Mouse (Mus musculus) midbrain, embryonic 12.5 days (tissue): ENCODE data around the gene Creld1. TPM values are rescaled to one million over a fixed set of nuclear protein-coding genes. Genes with fewer than 3 reads are reported as not detected.

Experiments used
- ATAC-seq: fragments of 200-750 bp; cut with Nextera tagmentation; 2 replicates; pipeline ENCODE4 v1.8.0; 2017; ENCODE audit warnings: low read depth, moderate TSS enrichment, moderate library complexity; ENCODE audit not compliant: low FRiP score
- H3K27ac ChIP-seq: fragments of 300-500 bp; sonication (generic); replicated peaks from 2 replicates; pipeline ENCODE4 v1.5.1; 2016; ENCODE audit warnings: mild to moderate bottlenecking
- H3K27me3 ChIP-seq: fragments of 300-500 bp; sonication (generic); 2 replicates; pipeline ENCODE4 v1.6.1; 2016; ENCODE audit warnings: mild to moderate bottlenecking
- H3K36me3 ChIP-seq: fragments of 300-500 bp; sonication (generic); 2 replicates; pipeline ENCODE4 v1.6.1; 2016
- H3K4me1 ChIP-seq: fragments of 300-500 bp; sonication (generic); 2 replicates; pipeline ENCODE4 v1.6.1; 2016
- H3K4me2 ChIP-seq: fragments of 300-500 bp; sonication (generic); replicated peaks from 2 replicates; pipeline ENCODE4 v1.6.1; 2016; ENCODE audit warnings: mild to moderate bottlenecking, moderate library complexity
- H3K4me3 ChIP-seq: fragments of 300-500 bp; sonication (generic); 2 replicates; pipeline ENCODE4 v1.5.1; 2016; ENCODE audit warnings: mild to moderate bottlenecking
- H3K9ac ChIP-seq: fragments of 300-500 bp; sonication (generic); replicated peaks from 2 replicates; pipeline ENCODE4 v1.6.1; 2016; ENCODE audit warnings: mild to moderate bottlenecking, moderate library complexity
- H3K9me3 ChIP-seq: fragments of 300-500 bp; sonication (generic); 2 replicates; pipeline ENCODE4 v1.6.1; 2016; ENCODE audit warnings: mild to moderate bottlenecking
- WGBS: fragments of 180-500 bp; shearing (Covaris S2); methylation state at CpG from one replicate; pipeline ENCODE4 v1.1.7; 2016; 5-methylcytosine and 5-hydroxymethylcytosine counted together
- polyA plus RNA-seq: library from polyadenylated mRNA; unstranded; fragments of >200 nt; fragmentation: Nextera tagmentation; extraction: Ambion mirVana; gene quantifications from 2 replicates; pipeline ENCODE4 v1.2.1, GENCODE M21; 2016

Creld1 gene
- polyA plus RNA-seq, 1 experiment from 2014 or later, result 44.0 TPM

GRCm38 (mm10) chr6:113494258-113494788, 11.2 kb downstream of the Creld1 start:
- H3K4me3 ChIP-seq, result peak overlapping the region; percentile 42
- H3K36me3 ChIP-seq, result peaks cover 34% of the 10 kb centered on the region
- no peaks in the 10 kb centered on the region for H3K9me3 ChIP-seq
- WGBS, result 2% methylated on average over 51 of the region's 54 CpGs
- H3K9ac ChIP-seq, result peak overlapping the region; percentile 29
- H3K4me1 ChIP-seq, result peaks cover 12% of the 10 kb centered on the region; the same call in 1 of the 2 replicates
- H3K27ac ChIP-seq, result 0 out of 2 replicates have a peak overlapping the region, but pooled peaks have one; percentile 36
- ATAC-seq, result peak; percentile 81
- peaks cover 18% of the 10 kb centered on the region for H3K27me3 ChIP-seq
- peak overlapping the region; percentile 56 for H3K4me2 ChIP-seq

DNA sequence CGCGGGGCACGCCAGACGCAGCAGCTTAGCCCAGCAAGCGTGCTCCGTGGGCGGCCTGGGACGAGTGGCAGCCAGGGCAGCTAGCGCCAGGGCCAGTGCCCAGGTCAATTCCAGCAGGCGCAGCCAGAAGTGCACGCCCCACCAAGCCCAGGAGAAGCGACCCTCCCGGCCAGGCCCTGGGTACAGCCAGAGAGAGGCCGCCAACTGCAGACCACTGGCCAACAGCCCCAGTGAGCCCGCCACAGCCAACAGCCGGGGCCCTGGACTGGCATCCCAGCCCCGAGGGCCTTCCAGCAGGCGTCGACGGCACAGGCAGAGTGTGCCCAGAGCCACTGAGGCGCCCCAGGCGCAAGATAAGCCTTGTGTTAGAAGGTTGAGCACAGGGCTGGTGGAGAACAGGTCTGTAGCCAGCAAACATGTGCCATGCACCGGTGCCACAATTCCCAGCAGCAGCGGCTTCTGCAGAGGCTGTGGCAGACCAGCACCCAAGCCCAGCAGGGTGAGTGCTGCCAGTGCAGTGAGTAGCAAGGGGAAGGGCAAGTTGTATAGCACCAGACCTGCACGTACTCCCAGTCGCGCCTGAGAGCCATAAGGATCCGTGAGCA, 12.1 kb downstream of the Creld1 start:
- Histone ChIP-seq H3K9ac (no peak overlapping the region; the same call in 1 of the 2 replicates), H3K4me3 (peak overlapping the region; percentile 42), H3K27me3 (peaks cover 23% of the 10 kb centered on the region), H3K4me2 (peak overlapping the region; percentile 56), H3K36me3 (peaks cover 25% of the 10 kb centered on the region), H3K9me3 (no peaks in the 10 kb centered on the region), H3K4me1 (peaks cover 12% of the 10 kb centered on the region; the same call in 1 of the 2 replicates), H3K27ac (no peak overlapping the region)
- 51% methylated on average over 28 of the region's 28 CpGs for WGBS
- no peak; the same call in 1 of the 2 replicates for ATAC-seq

- Histone ChIP-seq H3K36me3 (no peaks in the 10 kb centered on the region), H3K27me3 (peaks cover 38% of the 10 kb centered on the region), H3K4me3 (no peak overlapping the region), H3K9ac (no peak overlapping the region), H3K4me2 (no peak overlapping the region), H3K27ac (no peak overlapping the region), H3K9me3 (no peaks in the 10 kb centered on the region), H3K4me1 (peaks cover 23% of the 10 kb centered on the region)
- 82% methylated on average over 6 of the region's 6 CpGs for WGBS
- no peak for ATAC-seq
These were observed 16.2 kb downstream of the Creld1 start for GRCm38 (mm10) chr6:113499346-113499745.

DNA sequence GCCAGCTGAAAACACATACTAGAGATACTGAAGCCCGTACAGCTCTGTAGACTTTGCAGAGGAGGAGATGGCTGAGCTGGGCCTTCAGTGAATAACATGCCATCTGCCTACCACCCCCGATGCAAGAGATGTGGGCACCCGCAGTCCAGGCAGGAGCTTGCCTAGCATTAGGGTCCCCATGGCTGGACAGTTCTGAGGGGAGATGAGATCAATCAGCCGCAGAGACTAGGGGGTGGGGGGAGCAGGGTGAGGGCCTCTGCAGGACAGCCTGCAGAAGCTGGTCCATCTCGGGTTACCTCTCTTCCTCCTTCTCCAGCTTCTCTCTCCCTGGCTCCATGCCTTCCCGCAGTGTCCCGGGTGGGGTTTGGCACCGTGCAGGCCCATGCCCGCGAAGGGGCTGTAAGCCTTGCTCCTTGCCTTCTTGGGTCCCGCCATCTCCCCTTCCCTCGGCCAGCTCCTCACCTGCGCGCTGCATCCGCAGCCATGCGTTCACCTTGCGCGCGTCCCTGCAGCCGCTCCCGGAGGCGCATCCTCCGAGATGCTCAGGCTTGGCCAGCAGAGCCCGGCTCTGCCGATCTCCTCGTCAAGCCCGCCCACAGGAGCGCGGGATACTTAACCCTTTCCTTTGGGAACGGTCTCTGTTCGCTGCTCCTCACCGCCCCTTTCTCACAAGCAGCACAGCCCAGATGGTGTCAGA, 18.4 kb downstream of the Creld1 start, which contains the start of gene Prrt3:
Prrt3 (minus strand) TSS at position 544 of the 697 bp plus-strand sequence.
- 0 out of 2 replicates have a peak within 1 kb of the TSS, but pooled peaks have one; percentile 36 for H3K27ac ChIP-seq
- no peaks in the 10 kb centered on the region for H3K36me3 ChIP-seq
- no peaks in the 10 kb centered on the region for H3K9me3 ChIP-seq
- H3K9ac ChIP-seq, result peak within 1 kb of the TSS; percentile 60
- ATAC-seq, result peak; percentile 66
- H3K4me1 ChIP-seq, result peaks cover 12% of the 10 kb centered on the region
- peak within 1 kb of the TSS; percentile 55 for H3K4me3 ChIP-seq
- peak within 1 kb of the TSS; percentile 74 for H3K4me2 ChIP-seq
- H3K27me3 ChIP-seq, result peaks cover 26% of the 10 kb centered on the region
- WGBS, result 3% methylated on average over 32 of the region's 32 CpGs

DNA sequence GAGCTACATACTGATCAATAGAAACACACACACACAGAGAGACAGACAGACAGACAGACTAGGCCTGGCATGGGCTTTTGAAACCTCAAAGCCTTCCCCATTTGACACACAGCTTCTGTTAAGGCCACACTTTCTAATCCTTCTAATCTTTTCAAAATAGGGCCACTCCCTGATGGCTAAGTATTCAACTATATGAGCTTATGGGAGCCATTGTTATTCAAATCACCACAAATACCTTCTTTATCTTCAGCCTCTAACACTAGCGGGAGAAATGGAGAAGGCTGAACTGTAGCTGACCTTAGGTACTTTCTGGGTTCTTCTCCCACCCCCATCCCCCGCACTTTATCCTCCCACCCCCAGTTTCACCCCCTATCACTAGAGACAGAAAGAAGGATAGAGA, 19.7 kb downstream of the Creld1 start:
- H3K4me3 ChIP-seq, result no peak overlapping the region

GRCm38 (mm10) chr6:113505689-113506088, 22.6 kb downstream of the Creld1 start:
- H3K9ac ChIP-seq, result no peak overlapping the region
- H3K4me1 ChIP-seq, result peaks cover 17% of the 10 kb centered on the region
- no peaks in the 10 kb centered on the region for H3K36me3 ChIP-seq
- WGBS, result 81% methylated on average over 1 of the region's 1 CpGs
- H3K9me3 ChIP-seq, result no peaks in the 10 kb centered on the region
- H3K27ac ChIP-seq, result no peak overlapping the region
- no peak overlapping the region for H3K4me2 ChIP-seq
- H3K4me3 ChIP-seq, result no peak overlapping the region
- peaks cover 11% of the 10 kb centered on the region for H3K27me3 ChIP-seq
- no peak for ATAC-seq

More for the DNA sequence above, 19.7 kb downstream of the Creld1 start:
- no peak for ATAC-seq
- H3K36me3 ChIP-seq, result no peaks in the 10 kb centered on the region
- H3K27me3 ChIP-seq, result peaks cover 21% of the 10 kb centered on the region
- H3K4me1 ChIP-seq, result peaks cover 12% of the 10 kb centered on the region
- H3K9ac ChIP-seq, result no peak overlapping the region
- H3K4me2 ChIP-seq, result no peak overlapping the region
- H3K9me3 ChIP-seq, result no peaks in the 10 kb centered on the region
- 28% methylated on average over 2 of the region's 2 CpGs for WGBS
- no peak overlapping the region for H3K27ac ChIP-seq

- no peak overlapping the region for H3K27ac ChIP-seq
- ATAC-seq, result no peak
These were observed 24.0 kb downstream of the Creld1 start for GRCm38 (mm10) chr6:113507130-113507529.

DNA sequence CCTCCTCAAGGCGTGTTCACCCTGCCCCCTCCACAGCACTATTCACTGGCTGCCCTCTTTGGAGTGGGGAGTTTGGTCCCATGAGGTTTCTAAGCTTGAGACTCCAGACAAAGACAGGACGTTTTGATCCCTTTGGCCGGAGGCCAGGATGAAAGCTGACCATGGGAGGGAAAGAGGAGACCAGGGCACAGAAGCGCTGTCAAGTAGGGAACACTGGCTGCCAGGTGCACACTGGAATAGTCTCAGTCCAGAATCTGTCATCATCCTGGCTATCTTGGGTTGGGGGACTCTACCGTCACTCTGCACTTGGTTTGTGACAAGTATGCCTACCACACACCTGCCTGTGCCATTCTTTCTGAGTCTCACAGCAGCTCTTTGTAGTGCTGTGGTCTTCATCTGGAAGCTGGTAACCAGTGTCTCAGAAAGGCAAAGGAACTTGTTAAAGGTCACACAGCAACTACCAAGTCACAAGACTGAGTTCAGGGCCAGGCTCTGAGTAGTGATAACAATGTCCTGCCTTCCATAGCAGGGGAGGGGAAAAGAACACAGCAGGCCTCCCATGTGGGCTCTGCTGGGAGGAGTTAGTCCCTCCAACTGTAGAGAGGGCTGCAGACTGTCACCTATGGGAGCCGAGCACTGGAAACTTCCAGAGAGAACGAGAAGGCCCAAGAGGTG, 25.3 kb downstream of the Creld1 start:
- Histone ChIP-seq H3K4me2 (no peak overlapping the region), H3K36me3 (0 out of 2 replicates have a peak, but pooled peaks cover 4% of the 10 kb centered on the region), H3K27me3 (no peaks in the 10 kb centered on the region), H3K4me1 (peaks cover 5% of the 10 kb centered on the region; the same call in 1 of the 2 replicates), H3K9ac (no peak overlapping the region), H3K4me3 (no peak overlapping the region), H3K9me3 (no peaks in the 10 kb centered on the region), H3K27ac (no peak overlapping the region)
- 69% methylated on average over 7 of the region's 7 CpGs for WGBS
- no peak for ATAC-seq

More at GRCm38 (mm10) chr6:113507130-113507529, 24.0 kb downstream of the Creld1 start:
- Histone ChIP-seq H3K4me3 (no peak overlapping the region), H3K27me3 (no peaks in the 10 kb centered on the region), H3K4me1 (peaks cover 5% of the 10 kb centered on the region; the same call in 1 of the 2 replicates), H3K4me2 (no peak overlapping the region), H3K36me3 (no peaks in the 10 kb centered on the region), H3K9ac (no peak overlapping the region), H3K9me3 (no peaks in the 10 kb centered on the region)

GRCm38 (mm10) chr6:113508947-113509280, 25.8 kb downstream of the Creld1 start:
- Histone ChIP-seq H3K27me3 (no peaks in the 10 kb centered on the region), H3K36me3 (peaks cover 9% of the 10 kb centered on the region; the same call in 1 of the 2 replicates), H3K4me2 (no peak overlapping the region), H3K4me1 (peaks cover 5% of the 10 kb centered on the region; the same call in 1 of the 2 replicates), H3K9ac (no peak overlapping the region), H3K27ac (no peak overlapping the region), H3K4me3 (no peak overlapping the region), H3K9me3 (no peaks in the 10 kb centered on the region)
- WGBS, result 48% methylated on average over 5 of the region's 5 CpGs
- ATAC-seq, result no peak

GRCm38 (mm10) chr6:113513944-113514343, 30.8 kb downstream of the Creld1 start:
- WGBS, result 94% methylated on average over 6 of the region's 6 CpGs
- H3K9me3 ChIP-seq, result no peaks in the 10 kb centered on the region
- no peak for ATAC-seq
- H3K4me3 ChIP-seq, result no peak overlapping the region
- no peak overlapping the region for H3K27ac ChIP-seq
- H3K4me2 ChIP-seq, result no peak overlapping the region
- peaks cover 59% of the 10 kb centered on the region for H3K36me3 ChIP-seq
- no peaks in the 10 kb centered on the region for H3K4me1 ChIP-seq
- no peaks in the 10 kb centered on the region for H3K27me3 ChIP-seq
- H3K9ac ChIP-seq, result no peak overlapping the region

GRCm38 (mm10) chr6:113514600-113514999, 31.5 kb downstream of the Creld1 start:
- no peaks in the 10 kb centered on the region for H3K9me3 ChIP-seq
- no peak for ATAC-seq
- 96% methylated on average over 3 of the region's 3 CpGs for WGBS

More at GRCm38 (mm10) chr6:113514600-113514999, 31.5 kb downstream of the Creld1 start:
- H3K4me1 ChIP-seq, result no peaks in the 10 kb centered on the region
- H3K27ac ChIP-seq, result no peak overlapping the region
- H3K4me3 ChIP-seq, result no peak overlapping the region
- no peaks in the 10 kb centered on the region for H3K27me3 ChIP-seq
- peaks cover 66% of the 10 kb centered on the region for H3K36me3 ChIP-seq
- H3K4me2 ChIP-seq, result no peak overlapping the region
- H3K9ac ChIP-seq, result no peak overlapping the region
